Mouse (Mus musculus): Measurements from ENCODE around the gene Dynlrb1. TPM values are rescaled to one million over a fixed set of nuclear protein-coding genes. Genes with fewer than 3 reads are reported as not detected.
A peak's percentile ranks its signal among the peaks of the same experiment; 100 is the strongest.

Dynlrb1 gene
- 443 and 461 TPM in 2 replicates for polyA plus RNA-seq (2016; fragmentation: Nextera tagmentation; extraction: Ambion mirVana)

DNA sequence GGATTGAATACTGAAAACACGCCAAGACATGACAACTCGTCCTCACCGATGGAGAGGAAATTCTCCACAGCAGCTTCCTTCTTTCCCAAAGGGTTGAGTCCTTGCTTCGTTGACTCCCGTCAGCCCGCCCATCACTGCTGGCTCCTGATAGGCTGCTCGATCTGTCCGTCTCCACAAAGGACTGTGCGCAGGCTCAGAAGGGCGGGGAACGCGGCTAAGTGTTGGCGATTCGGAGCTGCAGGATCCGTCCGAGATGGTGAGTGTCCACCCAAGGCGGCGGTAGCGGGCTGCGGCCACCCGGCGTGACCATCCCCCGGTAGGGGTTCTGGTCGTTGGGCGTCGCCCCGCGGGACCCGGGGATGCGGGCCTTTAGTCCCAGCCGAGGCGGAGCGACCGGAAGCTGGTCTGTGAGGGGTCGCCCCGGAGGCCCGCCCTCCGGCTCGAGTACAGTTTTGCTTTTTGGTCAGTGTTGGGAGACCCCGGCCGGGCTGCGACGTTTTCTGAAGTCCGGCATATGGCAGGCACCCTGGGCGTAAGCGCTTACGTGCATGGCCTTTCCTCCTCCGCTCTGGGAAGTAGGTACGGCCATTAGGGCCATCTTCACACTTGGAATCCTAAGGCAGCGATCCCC is at the start of gene Dynlrb1:
Gene Dynlrb1 (plus strand): TSS at position 172 of the 631 bp plus-strand sequence.
- WGBS: under 1% methylated on average over 50 of the region's 50 CpGs
- Histone ChIP-seq H3K4me2 (replicated peaks) (peak within 1 kb of the TSS; percentile 90), H3K36me3 (peaks cover 7% of the 10 kb centered on the region), H3K4me1 (peaks cover 23% of the 10 kb centered on the region), H3K9me3 (no peaks in the 10 kb centered on the region), H3K9ac (replicated peaks) (peak within 1 kb of the TSS; percentile 93), H3K4me3 (peak within 1 kb of the TSS; percentile 80), H3K27me3 (no peaks in the 10 kb centered on the region), H3K27ac (replicated peaks) (peak within 1 kb of the TSS; percentile 91)
- ATAC-seq (ENCODE audit: low FRiP score, low read depth): peak; percentile 99

- H3K27ac ChIP-seq (replicated peaks): no peak overlapping the region
- H3K9ac ChIP-seq (replicated peaks): no peak overlapping the region
- no peak overlapping the region for H3K4me2 ChIP-seq (replicated peaks)
- WGBS: 78% methylated on average over 2 of the region's 2 CpGs
- H3K27me3 ChIP-seq: no peaks in the 10 kb centered on the region
- no peak overlapping the region for H3K4me3 ChIP-seq
- no peaks in the 10 kb centered on the region for H3K9me3 ChIP-seq
- ATAC-seq (ENCODE audit: low FRiP score, low read depth): no peak
- H3K4me1 ChIP-seq: no peaks in the 10 kb centered on the region
- peaks cover 73% of the 10 kb centered on the region for H3K36me3 ChIP-seq
Observed at GRCm38 (mm10) chr2:155207419-155207818, 28.9 kb upstream of the Dynlrb1 start.

GRCm38 (mm10) chr2:155223145-155223544 is 13.2 kb upstream of the Dynlrb1 start:
- peaks cover 81% of the 10 kb centered on the region for H3K36me3 ChIP-seq
- H3K27me3 ChIP-seq: no peaks in the 10 kb centered on the region

DNA sequence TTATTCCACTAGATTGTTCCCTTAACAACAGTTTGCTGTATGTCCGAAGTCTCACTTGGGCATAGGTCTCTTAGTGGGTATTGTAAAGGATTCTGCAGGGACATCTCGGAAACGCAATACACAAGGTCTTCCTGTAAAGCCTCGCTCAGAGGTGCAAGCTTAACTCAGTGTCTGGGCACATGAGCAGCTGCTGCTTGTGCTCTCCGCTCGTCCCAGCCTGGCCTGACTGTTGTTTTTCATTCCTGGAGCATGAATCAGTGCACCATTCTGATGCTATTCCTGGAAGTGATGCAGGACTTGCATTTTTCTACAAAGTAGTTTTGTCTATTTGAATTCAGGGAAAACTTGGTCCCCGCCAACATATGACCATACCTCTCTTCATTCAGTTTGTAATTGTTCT is 11.6 kb upstream of the Dynlrb1 start:
- 93% methylated on average over 7 of the region's 7 CpGs for WGBS

More at GRCm38 (mm10) chr2:155223145-155223544, 13.2 kb upstream of the Dynlrb1 start:
- no peaks in the 10 kb centered on the region for H3K4me1 ChIP-seq
- no peak overlapping the region for H3K4me2 ChIP-seq (replicated peaks)
- no peak overlapping the region for H3K27ac ChIP-seq (replicated peaks)
- H3K4me3 ChIP-seq: no peak overlapping the region
- ATAC-seq (ENCODE audit: low FRiP score, low read depth): no peak
- H3K9me3 ChIP-seq: no peaks in the 10 kb centered on the region
- 85% methylated on average over 2 of the region's 2 CpGs for WGBS
- no peak overlapping the region for H3K9ac ChIP-seq (replicated peaks)

GRCm38 (mm10) chr2:155235746-155236361 is 479 bp upstream of the Dynlrb1 start:
- Histone ChIP-seq H3K9ac (replicated peaks) (peak overlapping the region; percentile 93), H3K4me1 (peaks cover 23% of the 10 kb centered on the region), H3K36me3 (0 out of 2 replicates have a peak, but pooled peaks cover 3% of the 10 kb centered on the region), H3K4me2 (replicated peaks) (peak overlapping the region; percentile 90), H3K9me3 (no peaks in the 10 kb centered on the region), H3K4me3 (peak overlapping the region; percentile 80), H3K27ac (replicated peaks) (peak overlapping the region; percentile 91), H3K27me3 (no peaks in the 10 kb centered on the region)
- 4% methylated on average over 13 of the region's 13 CpGs for WGBS
- ATAC-seq (ENCODE audit: low FRiP score, low read depth): peak; percentile 93

More for the DNA sequence above, 11.6 kb upstream of the Dynlrb1 start:
- H3K9ac ChIP-seq (replicated peaks): no peak overlapping the region
- no peaks in the 10 kb centered on the region for H3K4me1 ChIP-seq
- H3K9me3 ChIP-seq: no peaks in the 10 kb centered on the region
- H3K36me3 ChIP-seq: peaks cover 69% of the 10 kb centered on the region
- no peak for ATAC-seq (ENCODE audit: low FRiP score, low read depth)
- H3K4me2 ChIP-seq (replicated peaks): no peak overlapping the region
- H3K4me3 ChIP-seq: no peak overlapping the region
- H3K27me3 ChIP-seq: no peaks in the 10 kb centered on the region
- H3K27ac ChIP-seq (replicated peaks): no peak overlapping the region

GRCm38 (mm10) chr2:155237276-155237675 is 943 bp downstream of the Dynlrb1 start:
- Histone ChIP-seq H3K27ac (replicated peaks) (no peak overlapping the region), H3K4me2 (replicated peaks) (peak overlapping the region; percentile 90), H3K4me1 (peaks cover 23% of the 10 kb centered on the region), H3K4me3 (peak overlapping the region; percentile 80), H3K36me3 (peaks cover 8% of the 10 kb centered on the region), H3K27me3 (no peaks in the 10 kb centered on the region), H3K9ac (replicated peaks) (peak overlapping the region; percentile 93), H3K9me3 (no peaks in the 10 kb centered on the region)
- no peak for ATAC-seq (ENCODE audit: low FRiP score, low read depth)
- 21% methylated on average over 4 of the region's 4 CpGs for WGBS

- no peak overlapping the region for H3K4me2 ChIP-seq (replicated peaks)
- H3K9ac ChIP-seq (replicated peaks): no peak overlapping the region
- no peaks in the 10 kb centered on the region for H3K27me3 ChIP-seq
- WGBS: 84% methylated on average over 4 of the region's 4 CpGs
- ATAC-seq (ENCODE audit: low FRiP score, low read depth): no peak
- peaks cover 44% of the 10 kb centered on the region for H3K36me3 ChIP-seq
- no peak overlapping the region for H3K27ac ChIP-seq (replicated peaks)
- no peaks in the 10 kb centered on the region for H3K9me3 ChIP-seq
- no peak overlapping the region for H3K4me3 ChIP-seq
- H3K4me1 ChIP-seq: peaks cover 19% of the 10 kb centered on the region
Observed at GRCm38 (mm10) chr2:155240915-155241314, 4.6 kb downstream of the Dynlrb1 start.

DNA sequence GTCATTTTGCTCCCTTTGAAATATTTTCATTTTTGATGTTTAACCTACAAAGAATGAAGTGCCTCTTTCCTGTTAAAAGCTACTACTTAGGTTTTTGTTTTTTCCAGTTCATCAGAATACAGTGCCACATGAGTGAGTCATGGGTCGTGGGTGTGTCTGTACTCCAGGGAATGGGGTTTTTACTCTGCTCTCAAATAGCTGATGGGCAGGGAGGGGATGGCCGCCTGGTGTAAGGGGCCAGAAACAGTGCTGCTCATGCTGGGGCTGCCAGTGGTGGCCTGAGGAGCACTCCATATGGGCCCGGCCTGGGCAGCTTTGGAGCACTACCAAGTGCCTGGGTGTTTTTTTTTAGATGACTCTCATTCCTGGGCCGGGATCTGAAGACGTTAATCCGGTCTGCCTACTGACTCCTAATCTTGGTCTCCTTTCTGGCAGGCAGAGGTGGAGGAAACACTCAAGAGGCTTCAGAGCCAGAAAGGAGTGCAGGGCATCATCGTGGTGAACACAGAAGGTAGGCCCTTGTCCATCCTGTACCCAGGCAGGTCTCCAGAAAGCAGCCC is 6.0 kb downstream of the Dynlrb1 start:
- peaks cover 57% of the 10 kb centered on the region for H3K36me3 ChIP-seq
- H3K27me3 ChIP-seq: no peaks in the 10 kb centered on the region
- H3K4me2 ChIP-seq (replicated peaks): no peak overlapping the region
- 86% methylated on average over 7 of the region's 7 CpGs for WGBS
- no peak overlapping the region for H3K9ac ChIP-seq (replicated peaks)
- H3K4me1 ChIP-seq: peaks cover 15% of the 10 kb centered on the region
- no peak overlapping the region for H3K27ac ChIP-seq (replicated peaks)
- H3K9me3 ChIP-seq: no peaks in the 10 kb centered on the region
- no peak for ATAC-seq (ENCODE audit: low FRiP score, low read depth)
- H3K4me3 ChIP-seq: no peak overlapping the region

GRCm38 (mm10) chr2:155246231-155246630 is 9.9 kb downstream of the Dynlrb1 start:
- ATAC-seq (ENCODE audit: low FRiP score, low read depth): no peak
- H3K36me3 ChIP-seq: peaks cover 90% of the 10 kb centered on the region
- no peak overlapping the region for H3K4me3 ChIP-seq
- WGBS: 98% methylated on average over 4 of the region's 4 CpGs
- H3K9me3 ChIP-seq: no peaks in the 10 kb centered on the region
- H3K4me2 ChIP-seq (replicated peaks): no peak overlapping the region
- no peaks in the 10 kb centered on the region for H3K4me1 ChIP-seq
- H3K27me3 ChIP-seq: no peaks in the 10 kb centered on the region
- no peak overlapping the region for H3K9ac ChIP-seq (replicated peaks)
- H3K27ac ChIP-seq (replicated peaks): no peak overlapping the region

- Histone ChIP-seq H3K27ac (replicated peaks) (no peak overlapping the region), H3K4me3 (no peak overlapping the region), H3K9ac (replicated peaks) (no peak overlapping the region), H3K4me2 (replicated peaks) (no peak overlapping the region), H3K9me3 (no peaks in the 10 kb centered on the region), H3K36me3 (peaks cover 80% of the 10 kb centered on the region), H3K4me1 (no peaks in the 10 kb centered on the region), H3K27me3 (no peaks in the 10 kb centered on the region)
- no peak for ATAC-seq (ENCODE audit: low FRiP score, low read depth)
- WGBS: 82% methylated on average over 1 of the region's 1 CpGs
Observed at GRCm38 (mm10) chr2:155248206-155248605, 11.9 kb downstream of the Dynlrb1 start.

DNA sequence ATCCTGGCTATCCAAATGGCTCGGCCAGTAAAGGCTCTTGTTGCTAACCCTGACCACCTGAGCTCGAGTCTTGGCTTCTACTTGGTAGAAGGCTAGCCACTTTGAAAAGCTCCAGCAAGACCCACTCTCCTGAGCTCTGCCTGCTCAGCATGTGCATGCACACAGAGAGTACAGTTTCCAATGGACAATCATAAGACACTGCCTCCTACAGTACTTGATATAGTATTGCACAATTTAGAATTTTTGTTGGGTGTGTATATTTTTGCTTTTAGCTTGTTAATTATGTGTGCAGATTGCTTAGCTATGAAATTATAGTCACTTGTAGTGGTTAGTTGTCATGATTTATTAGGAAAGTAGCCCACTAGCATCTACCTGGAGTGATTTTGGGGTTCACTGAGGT is 12.4 kb downstream of the Dynlrb1 start:
- 90% methylated on average over 2 of the region's 2 CpGs for WGBS

GRCm38 (mm10) chr2:155249588-155249987 is 13.3 kb downstream of the Dynlrb1 start:
- Histone ChIP-seq H3K9ac (replicated peaks) (no peak overlapping the region), H3K4me1 (no peaks in the 10 kb centered on the region), H3K36me3 (peaks cover 67% of the 10 kb centered on the region), H3K4me2 (replicated peaks) (no peak overlapping the region), H3K4me3 (no peak overlapping the region), H3K27me3 (no peaks in the 10 kb centered on the region), H3K27ac (replicated peaks) (no peak overlapping the region), H3K9me3 (no peaks in the 10 kb centered on the region)
- 97% methylated on average over 5 of the region's 5 CpGs for WGBS
- no peak for ATAC-seq (ENCODE audit: low FRiP score, low read depth)

More for the DNA sequence above, 12.4 kb downstream of the Dynlrb1 start:
- H3K27me3 ChIP-seq: no peaks in the 10 kb centered on the region
- H3K4me1 ChIP-seq: no peaks in the 10 kb centered on the region
- H3K36me3 ChIP-seq: peaks cover 75% of the 10 kb centered on the region
- no peak overlapping the region for H3K9ac ChIP-seq (replicated peaks)
- H3K9me3 ChIP-seq: no peaks in the 10 kb centered on the region
- H3K27ac ChIP-seq (replicated peaks): no peak overlapping the region
- no peak overlapping the region for H3K4me2 ChIP-seq (replicated peaks)
- H3K4me3 ChIP-seq: no peak overlapping the region
- ATAC-seq (ENCODE audit: low FRiP score, low read depth): no peak

Data from midbrain, embryonic 12.5 days (tissue).